Mouse (Mus musculus) myocyte (in vitro differentiated cells): ENCODE data around the gene Mdp1.

Source experiments
- MYOG ChIP-seq, 3 experiments: IDR thresholded peaks; one replicate each; pipeline ENCODE4 v1.6.1; 2011; ENCODE audit warnings: control low read depth in 2 of 3, low read depth in 2 of 3, mild to moderate bottlenecking in 2 of 3; ENCODE audit not compliant: insufficient read length in 2 of 3, control insufficient read depth in 1 of 3, insufficient read depth in 1 of 3
- POLR2A ChIP-seq: IDR thresholded peaks from one replicate; pipeline ENCODE4 v1.6.1; 2011; ENCODE audit warnings: low read depth, mild to moderate bottlenecking, control low read depth, moderate library complexity; ENCODE audit not compliant: insufficient read length
- REST ChIP-seq: IDR thresholded peaks from one replicate; pipeline ENCODE4 v1.6.1; 2011; ENCODE audit warnings: mild to moderate bottlenecking, control low read depth, moderate library complexity; ENCODE audit not compliant: insufficient read depth, insufficient read length
- TCF12 ChIP-seq: IDR thresholded peaks from one replicate; pipeline ENCODE4 v1.6.1; 2011; ENCODE audit warnings: mild to moderate bottlenecking, control low read depth; ENCODE audit not compliant: poor library complexity, insufficient read depth, severe bottlenecking

- TF ChIP-seq POLR2A (no peak), TCF12 (no peak), REST (no peak), MYOG (IDR thresholded peaks at IDR 0.05; ENCODE audit: control insufficient read depth in 1 of 3, insufficient read depth in 1 of 3, insufficient read length in 2 of 3, low read depth in 2 of 3) (no peak)
Observed at GRCm38 (mm10) chr14:55634874-55635522, 25.3 kb downstream of the Mdp1 start.
